Comparison of ENCODE assay signal across 17 mouse cellular contexts in genomic region chr1:44678974-44679373, GRCm38 (mm10).
A peak's percentile ranks its signal among the peaks of the same experiment; 100 is the strongest.
DNase-seq lines count a peak whose midpoint lies in the region; ATAC-seq and TF ChIP-seq lines count a peak whose summit lies in the region.
"Had no signal": no experiment of that assay in that cellular context is flagged by ENCODE, and none has a peak within 500 bp of the region (broad histone marks: within the 10 kb centered on the region; RNA-seq: fewer than 3 reads in every experiment).

No protein-coding gene starts in this region.

- WGBS in kidney, embryonic 15.5 days: 56% methylated on average over 3 of the region's 3 CpGs
- WGBS in embryonic facial prominence, embryonic 15.5 days: 28% methylated on average over 3 of the region's 3 CpGs
- 18% methylated on average over 3 of the region's 3 CpGs for WGBS in limb, embryonic 14.5 days

- no peak overlapping the region for H3K4me2 ChIP-seq in kidney, embryonic 15.5 days
- no peak overlapping the region for H3K4me2 ChIP-seq in embryonic facial prominence, embryonic 15.5 days (replicated peaks)
- H3K4me2 ChIP-seq in limb, embryonic 14.5 days (replicated peaks; ENCODE audit: low read depth, low read length, severe bottlenecking): no peak overlapping the region
- H3K4me2 ChIP-seq: forebrain, embryonic 12.5 days; liver, embryonic 15.5 days; midbrain, embryonic 13.5 days had no signal

- H3K4me1 ChIP-seq in kidney, embryonic 15.5 days: no peaks in the 10 kb centered on the region
- 0 out of 2 replicates have a peak, but pooled peaks cover 10% of the 10 kb centered on the region for H3K4me1 ChIP-seq in embryonic facial prominence, embryonic 15.5 days
- H3K4me1 ChIP-seq in limb, embryonic 14.5 days (ENCODE audit: control insufficient read depth, insufficient read depth, low read length): peaks cover 24% of the 10 kb centered on the region
- H3K4me1 ChIP-seq: liver, embryonic 15.5 days had no signal

- ATAC-seq in kidney, embryonic 15.5 days (replicated peaks; ENCODE audit: low FRiP score): no peak
- peak; percentile 83 for ATAC-seq in embryonic facial prominence, embryonic 15.5 days (ENCODE audit: insufficient number of reproducible peaks, low FRiP score, low TSS enrichment, low read depth)
- ATAC-seq in limb, embryonic 14.5 days (ENCODE audit: low FRiP score, low read depth): peak; percentile 76
- ATAC-seq: midbrain, embryonic 13.5 days had no signal

- no peaks in the 10 kb centered on the region for H3K36me3 ChIP-seq in kidney, embryonic 15.5 days
- H3K36me3 ChIP-seq in embryonic facial prominence, embryonic 15.5 days: no peaks in the 10 kb centered on the region
- H3K36me3 ChIP-seq in limb, embryonic 14.5 days (ENCODE audit: control insufficient read depth, insufficient read depth, low read length): no peaks in the 10 kb centered on the region
- H3K36me3 ChIP-seq: forebrain, embryonic 12.5 days; liver, embryonic 15.5 days; midbrain, embryonic 13.5 days had no signal

- DNase-seq in kidney, postnatal 25 days: no peak
- DNase-seq in embryo, embryonic 10 days (ENCODE audit: low spot score): peak; percentile 43
- peak; percentile 81 for DNase-seq in limb, embryonic 14.5 days (ENCODE audit: low spot score)
- DNase-seq in right cerebral cortex, adult 18-20 months: no peak
- DNase-seq in thymus, adult 18-20 months: no peak
- DNase-seq: adrenal gland, postnatal 36 days; cerebellum, adult 8-10 months; heart, postnatal 4 days; right cerebral cortex, postnatal 25 days; thymus, adult 2 months had no signal

- 0 out of 2 replicates have a peak overlapping the region, but pooled peaks have one; percentile 41 for H3K27ac ChIP-seq in kidney, embryonic 15.5 days
- peak overlapping the region; percentile 63 for H3K27ac ChIP-seq in embryonic facial prominence, embryonic 15.5 days (replicated peaks)
- peak overlapping the region; percentile 80 for H3K27ac ChIP-seq in limb, embryonic 14.5 days (replicated peaks; ENCODE audit: low read depth, low read length)
- H3K27ac ChIP-seq: forebrain, embryonic 12.5 days; left cerebral cortex, adult 2 months; liver, embryonic 15.5 days; midbrain, embryonic 13.5 days had no signal

- no peaks in the 10 kb centered on the region for H3K9me3 ChIP-seq in kidney, embryonic 15.5 days (replicated peaks)
- H3K9me3 ChIP-seq in embryonic facial prominence, embryonic 15.5 days (replicated peaks): no peaks in the 10 kb centered on the region
- H3K9me3 ChIP-seq in limb, embryonic 14.5 days (ENCODE audit: control insufficient read depth, low read length): no peaks in the 10 kb centered on the region
- H3K9me3 ChIP-seq: forebrain, embryonic 12.5 days; liver, embryonic 15.5 days; midbrain, embryonic 13.5 days had no signal

- H3K27me3 ChIP-seq in kidney, embryonic 15.5 days: no peaks in the 10 kb centered on the region
- H3K27me3 ChIP-seq in embryonic facial prominence, embryonic 15.5 days: no peaks in the 10 kb centered on the region
- no peaks in the 10 kb centered on the region for H3K27me3 ChIP-seq in limb, embryonic 14.5 days (ENCODE audit: control insufficient read depth, insufficient read depth, low read length)
- H3K27me3 ChIP-seq: CH12.LX; forebrain, embryonic 12.5 days; liver, embryonic 15.5 days; midbrain, embryonic 13.5 days had no signal

- no peak overlapping the region for H3K9ac ChIP-seq in kidney, embryonic 15.5 days
- no peak overlapping the region for H3K9ac ChIP-seq in embryonic facial prominence, embryonic 15.5 days
- H3K9ac ChIP-seq in limb, embryonic 14.5 days (ENCODE audit: low read depth, low read length, severe bottlenecking): no peak overlapping the region
- H3K9ac ChIP-seq: forebrain, embryonic 12.5 days; liver, embryonic 15.5 days; midbrain, embryonic 13.5 days had no signal

- no peak for TF ChIP-seq POLR2A in limb, embryonic 14.5 days (IDR thresholded peaks at IDR 0.05; ENCODE audit: borderline replicate concordance, extremely low read depth, insufficient read depth, insufficient read length)

- H3K4me3 ChIP-seq in kidney, embryonic 15.5 days (replicated peaks): no peak overlapping the region
- no peak overlapping the region for H3K4me3 ChIP-seq in embryonic facial prominence, embryonic 15.5 days (replicated peaks)
- no peak overlapping the region for H3K4me3 ChIP-seq in limb, embryonic 14.5 days (replicated peaks; ENCODE audit: low read length)
- H3K4me3 ChIP-seq: forebrain, embryonic 12.5 days; left cerebral cortex, adult 2 months; liver, embryonic 15.5 days; midbrain, embryonic 13.5 days had no signal

Comparison
In these comparisons a context has a peak if more than half of its experiments do, and no peak if none do; other contexts are left out.
1. DNase-seq: peak in embryo, embryonic 10 days (single experiment) and limb, embryonic 14.5 days (single experiment); none in kidney, postnatal 25 days (0 of 2), right cerebral cortex, adult 18-20 months (single experiment) and thymus, adult 18-20 months (0 of 2).
2. Peak in every context shown above with its lines, with median percentiles within 50 percentile points of each other: H3K27ac ChIP-seq.